Mouse (Mus musculus): ENCODE measurements around the gene Mapkapk2.

The Mapkapk2 gene

DNA sequence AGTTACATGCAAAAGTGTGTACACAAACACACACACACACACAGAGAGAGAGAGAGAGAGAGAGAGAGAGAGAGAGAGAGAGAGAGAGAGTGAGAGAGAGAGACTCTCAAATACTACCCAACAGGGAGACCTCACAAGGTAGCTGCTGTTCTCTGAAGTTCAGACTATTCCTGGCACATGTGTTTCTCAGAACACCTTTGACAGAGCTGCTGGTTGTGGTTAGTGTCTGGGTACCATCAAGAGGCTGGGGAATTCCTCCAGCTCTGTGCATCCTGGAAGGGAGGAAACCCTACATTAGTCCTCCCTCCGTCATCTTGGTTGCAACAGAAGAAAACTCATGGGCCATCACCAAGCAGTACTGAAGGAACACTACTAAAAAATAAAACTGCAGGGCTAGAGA is 16.9 kb downstream of the Mapkapk2 start:
- no peak for DNase-seq (ENCODE audit: low spot score)

DNA sequence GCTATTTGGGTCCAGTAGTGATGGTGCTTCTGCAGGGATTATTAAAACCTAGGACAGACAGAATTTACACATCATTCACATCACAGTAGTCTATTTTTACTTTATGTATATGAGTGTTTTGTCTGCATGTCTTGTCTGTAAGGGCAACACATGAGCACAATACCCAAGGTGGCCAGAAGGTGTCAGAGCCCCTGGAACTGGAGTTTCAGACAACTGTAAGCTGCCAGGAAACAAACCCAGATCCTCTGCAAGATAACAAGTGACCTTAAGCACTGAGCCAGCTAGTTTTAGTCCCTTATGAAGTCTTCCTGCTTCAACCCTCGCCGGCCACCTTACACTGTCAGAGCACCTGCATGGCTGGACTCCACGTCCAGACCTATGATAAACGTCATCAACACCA is 17.9 kb downstream of the Mapkapk2 start:
- DNase-seq (ENCODE audit: low spot score): no peak

DNA sequence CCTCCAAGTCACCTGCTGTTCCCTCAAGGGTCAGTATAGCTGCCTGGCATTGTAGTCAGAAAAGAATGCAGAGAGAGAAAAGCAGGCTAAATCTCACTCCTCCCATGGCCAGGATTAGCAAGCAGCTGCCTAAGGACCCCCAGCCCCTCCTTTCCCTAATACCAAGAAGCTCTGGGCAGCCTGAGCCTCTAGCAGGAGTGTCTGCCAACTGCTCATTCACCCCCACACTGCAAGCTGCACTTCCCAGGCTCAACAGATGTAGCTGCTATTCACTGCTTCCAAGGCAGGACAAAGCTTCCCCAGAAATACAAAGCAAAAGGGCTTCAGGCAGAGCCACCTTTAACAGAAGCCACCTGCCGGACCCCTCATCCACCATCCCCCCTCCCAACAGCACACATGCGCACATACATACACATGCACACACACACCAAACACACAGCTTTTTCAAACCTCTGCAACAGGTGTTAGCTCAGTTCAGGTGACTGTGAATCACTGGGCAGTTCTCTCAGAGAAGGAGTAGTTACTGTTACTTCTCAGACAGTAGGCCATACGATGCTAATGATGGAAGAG is 18.8 kb downstream of the Mapkapk2 start:
- DNase-seq (ENCODE audit: low spot score): no peak

DNA sequence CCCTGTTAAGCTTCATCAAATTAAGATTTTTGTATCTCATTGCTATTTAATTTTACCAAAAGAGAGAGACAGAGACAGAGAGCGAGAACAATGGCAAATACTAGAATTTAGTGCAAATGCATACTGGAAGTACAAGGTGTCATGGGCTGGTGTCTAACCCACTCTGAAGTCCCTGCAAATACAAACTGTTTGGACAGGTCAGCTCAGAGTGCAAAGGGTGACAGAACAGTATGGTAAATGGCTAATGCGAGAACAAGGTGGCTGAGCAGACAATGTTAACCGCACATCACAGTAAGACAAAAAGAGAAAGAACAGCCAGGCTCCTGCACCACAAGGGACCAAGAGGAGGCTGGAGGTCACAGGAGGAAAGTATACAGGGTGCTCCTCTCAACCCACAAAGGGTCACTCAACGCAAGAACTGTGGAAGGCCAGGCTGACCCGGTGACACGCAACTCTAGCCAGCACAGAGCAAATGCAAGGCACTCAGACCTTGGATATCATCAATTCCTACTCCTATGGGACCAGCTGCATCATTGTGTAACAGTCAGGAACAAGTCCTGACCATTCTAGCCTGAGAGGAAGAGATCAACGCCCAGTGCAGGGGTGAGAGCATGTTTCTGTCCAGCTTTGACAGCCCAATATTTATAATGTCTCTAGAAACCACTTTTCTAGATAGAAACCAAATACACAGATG is 22.4 kb downstream of the Mapkapk2 start:
- no peak for DNase-seq (ENCODE audit: low spot score)

DNA sequence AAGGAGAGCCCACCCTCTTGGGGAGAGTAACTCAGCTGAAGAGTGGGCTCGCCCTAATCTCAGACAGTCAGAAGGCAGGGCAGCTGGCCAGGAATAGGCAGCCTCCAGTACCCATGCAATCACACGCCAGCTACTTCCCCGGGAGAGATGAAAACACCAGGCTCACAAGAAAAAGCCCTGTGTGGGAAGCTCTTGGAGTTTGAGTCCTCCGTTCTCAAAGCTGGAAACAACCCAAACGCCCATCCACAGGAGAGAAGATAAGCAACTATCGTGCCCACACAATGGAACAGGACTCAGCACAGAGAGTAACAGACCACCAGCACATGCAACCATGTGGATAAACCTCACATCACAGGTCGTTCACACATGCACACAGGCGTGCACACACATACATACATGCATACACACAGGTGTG is 23.1 kb downstream of the Mapkapk2 start:
- no peak for DNase-seq (ENCODE audit: low spot score)

DNA sequence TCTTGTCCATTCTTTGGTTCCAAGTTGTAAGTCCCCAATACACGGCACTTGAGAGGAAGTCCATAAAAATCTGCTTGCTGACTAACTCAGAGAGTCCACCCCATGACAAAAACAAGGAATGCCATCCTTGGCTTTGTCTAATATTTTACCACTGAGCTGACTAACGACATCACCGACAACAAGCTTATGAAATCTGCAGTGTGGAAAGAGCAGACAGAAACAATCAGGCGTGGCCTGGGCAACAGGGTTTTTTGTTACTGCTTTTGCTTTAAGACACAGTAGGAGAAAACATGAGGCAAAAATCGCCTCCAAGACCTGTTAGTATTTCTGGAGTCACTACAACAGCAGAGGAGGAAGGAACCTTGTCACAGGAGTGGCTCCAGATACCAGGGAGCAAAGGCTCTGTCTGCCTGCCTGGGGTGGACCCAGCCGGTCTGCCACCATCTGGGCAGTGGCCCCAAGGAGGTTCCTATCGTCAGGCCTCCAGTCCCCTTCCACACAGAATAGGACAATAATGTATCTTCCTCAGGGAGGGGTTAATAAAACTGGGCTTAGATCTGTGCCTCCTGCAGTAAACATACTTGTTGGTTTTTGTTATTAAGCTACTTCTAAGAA is 25.1 kb downstream of the Mapkapk2 start:
- DNase-seq (ENCODE audit: low spot score): no peak

DNA sequence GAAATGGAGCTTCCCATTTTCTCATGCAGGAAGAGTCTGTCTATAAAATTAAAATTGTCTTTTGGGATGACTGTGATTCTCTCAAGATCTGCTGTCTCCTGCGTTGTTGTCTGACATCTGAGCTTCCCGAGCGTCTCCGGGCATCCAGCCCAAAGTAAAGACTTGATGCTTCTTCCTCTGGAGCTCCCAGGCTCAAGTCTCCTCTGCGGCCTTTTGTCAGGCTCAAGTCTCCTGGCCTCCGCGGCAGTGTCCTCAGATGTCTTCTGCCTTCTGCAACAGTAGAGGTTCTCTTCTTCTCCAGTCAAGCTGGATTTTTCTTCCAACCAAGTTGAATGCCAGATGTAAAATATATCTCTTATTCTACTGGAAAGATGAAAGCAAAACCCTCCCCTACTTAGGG is 28.6 kb downstream of the Mapkapk2 start:
- DNase-seq (ENCODE audit: low spot score): no peak

DNA sequence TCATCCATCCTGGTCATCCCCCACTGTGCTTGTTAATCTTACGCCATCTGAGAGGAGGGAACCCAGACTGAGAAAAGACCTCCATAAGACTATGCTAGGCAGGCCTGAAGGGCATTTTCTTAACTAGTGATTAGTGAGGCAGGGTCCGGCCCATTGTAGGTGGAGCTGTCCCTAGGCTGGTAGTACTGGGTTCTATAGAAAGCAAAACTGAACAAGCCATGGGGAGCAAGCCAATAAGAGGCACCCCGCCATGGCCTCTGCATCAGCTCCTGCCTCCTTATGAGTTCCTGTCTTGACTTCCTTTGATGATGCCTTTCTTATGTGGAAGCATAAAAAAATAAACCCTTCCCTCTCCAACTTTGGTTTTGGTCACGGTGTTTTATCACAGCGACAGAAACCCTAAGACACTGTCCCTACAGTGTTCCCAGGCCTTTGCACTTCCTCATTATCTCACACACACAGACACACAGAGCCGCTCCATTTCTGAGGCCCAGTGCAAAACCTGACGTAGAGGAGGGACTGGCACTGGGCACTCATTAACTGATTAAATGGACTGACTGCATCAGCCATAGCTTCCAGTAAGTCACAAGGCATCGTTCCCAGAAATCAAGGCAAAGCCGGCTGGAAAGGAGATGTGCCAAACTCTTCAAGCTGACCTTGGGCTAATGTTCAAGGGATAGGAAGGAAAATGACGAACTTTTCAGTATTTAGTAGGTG is 29.5 kb downstream of the Mapkapk2 start:
- no peak for DNase-seq (ENCODE audit: low spot score)

DNA sequence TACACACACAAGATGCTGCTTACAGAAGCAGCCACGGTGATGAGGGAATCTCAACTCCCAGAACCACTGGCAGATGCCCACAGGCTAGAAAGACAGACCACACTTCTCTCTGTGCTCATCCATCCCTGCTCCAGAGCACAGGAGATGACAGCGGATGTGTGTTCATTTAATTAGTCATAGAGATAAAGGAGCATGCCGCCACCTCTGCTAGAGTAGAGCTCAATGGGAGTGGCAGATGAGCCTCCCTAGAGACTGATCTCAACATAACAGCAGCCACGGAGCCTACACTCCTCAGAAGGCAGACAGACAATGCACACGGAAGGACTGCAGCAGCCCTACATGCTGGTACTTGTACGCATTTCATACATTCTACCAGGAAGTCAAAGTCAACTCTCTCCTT is 33.4 kb downstream of the Mapkapk2 start:
- no peak for DNase-seq (ENCODE audit: low spot score)

DNA sequence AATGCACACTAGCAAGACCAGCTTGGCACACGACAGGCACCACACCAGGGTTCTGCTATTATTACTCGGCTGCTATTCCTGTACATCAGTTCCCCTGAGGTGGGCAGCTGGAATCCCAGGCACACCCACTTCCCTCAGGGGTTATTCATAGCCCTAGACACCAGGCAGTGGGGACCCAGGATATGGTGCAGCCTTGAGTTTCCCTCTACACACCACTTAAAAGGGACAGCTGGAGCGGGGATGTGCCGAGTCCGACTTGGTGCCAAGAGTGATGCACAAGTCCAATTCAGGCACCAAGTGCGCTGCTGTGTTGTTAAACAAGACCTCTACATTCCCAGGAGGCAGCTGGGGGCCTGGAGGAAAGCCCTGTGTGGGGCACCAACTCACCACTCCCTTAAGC is 34.8 kb downstream of the Mapkapk2 start:
- no peak for DNase-seq (ENCODE audit: low spot score)

DNA sequence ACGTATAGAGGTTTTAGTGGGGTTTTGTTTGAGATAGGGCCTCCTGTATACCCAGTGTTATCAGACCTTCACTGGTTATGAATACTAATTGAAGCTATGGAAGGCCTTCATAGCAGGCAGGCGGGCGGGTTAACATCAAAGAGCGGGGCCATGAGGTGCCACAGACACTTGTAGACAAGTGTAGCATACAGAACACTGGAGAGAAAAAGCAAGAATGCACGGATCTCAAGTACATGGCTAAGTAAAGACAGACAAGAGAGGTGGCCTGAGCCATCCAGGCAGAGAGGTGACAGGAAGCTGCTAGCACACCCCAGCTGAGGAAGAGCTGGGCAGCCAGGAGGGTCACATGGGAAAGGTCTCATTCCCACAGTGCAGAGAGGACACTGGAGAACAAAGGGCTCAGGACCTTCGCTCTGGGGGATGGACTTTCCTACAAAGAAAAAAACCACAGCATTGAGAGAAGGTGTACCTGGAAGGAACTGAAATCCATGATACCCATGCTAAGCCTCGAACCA is 35.8 kb downstream of the Mapkapk2 start:
- no peak for DNase-seq (ENCODE audit: low spot score)

DNA sequence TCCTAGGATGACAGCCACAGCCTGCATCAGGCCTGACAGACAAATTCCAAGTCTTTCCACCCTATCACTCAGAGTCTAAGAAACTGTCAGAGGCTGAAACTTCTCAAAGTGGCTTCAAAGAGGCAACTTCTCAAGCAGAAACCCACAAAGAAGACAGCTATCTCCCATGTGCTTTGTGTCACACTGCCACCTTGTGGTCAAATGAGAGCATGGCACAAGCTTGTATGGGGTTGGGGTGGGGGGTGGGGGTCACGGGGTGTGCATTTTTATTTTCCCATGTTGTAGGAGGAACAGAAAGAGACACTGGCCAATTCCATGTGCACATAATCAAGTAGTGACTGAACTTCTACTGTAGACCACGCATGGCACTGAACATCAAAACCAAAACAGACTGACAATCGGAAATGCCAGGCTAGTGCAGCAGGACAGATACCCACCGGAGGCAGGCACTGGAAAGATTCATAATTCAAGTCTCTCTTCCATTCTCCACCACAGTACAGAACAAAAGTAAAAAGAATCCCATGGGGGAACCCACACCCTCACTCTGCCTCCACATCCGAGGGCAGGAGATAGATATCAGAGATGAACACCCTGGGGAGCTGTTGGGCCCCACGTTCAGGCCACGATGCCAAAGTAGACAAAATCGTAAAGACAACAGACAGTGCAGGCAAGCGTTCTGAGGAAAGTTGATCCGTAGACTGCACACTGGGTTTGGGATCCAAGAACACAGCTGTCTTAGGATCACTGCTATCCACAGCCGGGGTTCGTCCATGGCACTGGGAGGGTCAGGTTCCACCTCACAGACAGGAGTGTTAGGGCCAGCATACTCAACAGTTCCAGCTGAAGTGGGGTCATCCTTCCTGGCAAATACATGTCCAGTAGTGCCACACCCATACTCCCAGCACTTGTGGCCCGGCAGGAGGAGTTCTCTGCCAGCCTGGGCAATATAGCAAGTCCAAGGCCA is 37.1 kb downstream of the Mapkapk2 start:
- DNase-seq (ENCODE audit: low spot score): no peak

DNA sequence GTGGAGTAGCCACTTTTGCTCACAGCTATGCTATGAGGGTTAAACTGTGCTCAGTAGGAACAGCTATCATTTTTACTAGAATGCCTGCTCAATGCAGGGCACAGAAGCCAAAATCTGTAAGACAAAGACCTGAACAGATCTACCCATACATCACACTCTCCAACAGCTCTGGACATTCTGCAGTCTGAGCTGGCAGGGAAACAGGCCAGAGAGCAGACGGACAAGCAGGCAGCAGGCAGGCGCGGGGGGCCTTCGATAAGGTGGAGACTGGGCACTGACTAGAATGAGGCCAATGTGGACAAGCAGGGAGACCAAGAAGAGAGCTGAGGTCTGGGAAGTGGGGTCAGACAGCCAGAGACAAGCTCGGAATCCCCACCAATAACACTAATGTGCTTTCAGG is 37.8 kb downstream of the Mapkapk2 start:
- no peak for DNase-seq (ENCODE audit: low spot score)

DNA sequence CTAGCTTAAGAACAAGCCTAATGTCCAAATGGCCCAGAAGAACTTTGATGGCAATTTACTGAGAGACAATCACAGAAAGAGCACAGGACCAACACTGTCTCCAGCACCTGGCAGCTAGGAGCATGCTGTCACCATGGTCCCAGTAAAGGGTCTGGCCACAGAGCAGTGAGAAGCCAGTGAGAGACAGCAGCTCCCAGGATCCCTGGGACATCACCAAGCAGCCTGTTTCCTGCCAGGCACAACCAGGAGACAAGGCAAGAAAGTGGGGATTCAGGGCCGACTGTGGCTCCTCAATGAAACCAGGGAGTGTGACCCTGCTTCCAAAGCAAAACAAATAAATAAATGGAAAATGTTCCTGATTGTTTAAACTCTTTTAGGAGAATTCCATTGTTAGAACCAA is 38.2 kb downstream of the Mapkapk2 start:
- no peak for DNase-seq (ENCODE audit: low spot score)

DNA sequence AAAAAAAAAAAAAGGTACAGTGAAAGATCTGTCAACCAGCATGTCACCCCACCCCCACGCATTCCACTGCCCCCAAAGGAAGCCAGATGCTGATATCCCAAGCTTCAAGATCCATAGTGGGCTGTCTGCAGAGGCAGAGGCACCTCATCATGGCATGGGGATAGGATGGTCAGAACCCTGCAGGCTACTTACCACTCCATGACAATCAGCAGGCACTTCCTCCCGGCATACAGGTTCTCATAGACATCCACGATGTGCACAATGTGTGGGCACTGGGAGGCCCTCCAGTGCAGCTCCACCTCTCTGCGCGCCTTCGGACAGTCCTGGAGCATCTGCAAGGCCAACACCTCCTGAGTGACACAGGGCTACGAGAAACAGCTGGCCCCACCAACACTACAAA is 39.2 kb downstream of the Mapkapk2 start:
- no peak for DNase-seq (ENCODE audit: low spot score)

DNA sequence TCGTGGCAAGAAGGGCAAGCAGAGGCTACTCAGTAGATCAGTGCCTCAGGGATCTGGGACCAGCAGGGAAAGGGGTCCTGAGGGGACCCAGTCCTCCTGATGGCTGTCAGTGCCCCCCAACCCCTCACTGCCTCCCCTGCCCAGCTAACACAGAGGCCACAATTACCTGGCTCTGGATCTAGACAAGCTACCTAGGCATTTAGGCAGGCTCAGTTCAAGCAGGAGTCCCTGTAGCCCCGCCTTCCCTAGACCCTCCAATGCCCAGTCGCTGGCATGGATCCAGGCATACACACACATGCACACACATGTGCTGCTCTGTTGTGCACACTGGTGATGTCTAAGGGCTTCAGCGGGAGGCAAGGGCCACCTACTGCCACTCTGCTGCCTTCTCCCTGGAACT is 43.4 kb downstream of the Mapkapk2 start:
- DNase-seq (ENCODE audit: low spot score): no peak

DNA sequence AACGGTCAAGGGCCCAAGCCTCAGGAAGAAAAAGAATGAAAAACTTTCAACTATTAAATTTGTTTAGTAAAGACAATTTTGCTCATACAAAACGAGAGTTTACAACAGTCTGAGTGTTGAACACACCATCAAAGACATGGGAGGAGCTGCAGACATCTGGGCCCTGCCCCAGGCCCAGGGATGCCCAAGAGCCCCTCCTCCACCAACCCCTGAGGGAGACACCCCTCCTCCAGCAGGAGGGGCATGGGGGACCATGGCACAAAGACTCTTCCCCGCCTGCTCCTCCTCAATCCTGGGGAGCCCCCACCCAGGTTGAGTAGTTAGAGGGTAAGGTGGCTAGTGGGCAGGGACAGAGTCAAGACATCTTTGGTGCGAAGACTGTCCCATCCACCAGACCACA is 44.0 kb downstream of the Mapkapk2 start:
- DNase-seq (ENCODE audit: low spot score): no peak

DNA sequence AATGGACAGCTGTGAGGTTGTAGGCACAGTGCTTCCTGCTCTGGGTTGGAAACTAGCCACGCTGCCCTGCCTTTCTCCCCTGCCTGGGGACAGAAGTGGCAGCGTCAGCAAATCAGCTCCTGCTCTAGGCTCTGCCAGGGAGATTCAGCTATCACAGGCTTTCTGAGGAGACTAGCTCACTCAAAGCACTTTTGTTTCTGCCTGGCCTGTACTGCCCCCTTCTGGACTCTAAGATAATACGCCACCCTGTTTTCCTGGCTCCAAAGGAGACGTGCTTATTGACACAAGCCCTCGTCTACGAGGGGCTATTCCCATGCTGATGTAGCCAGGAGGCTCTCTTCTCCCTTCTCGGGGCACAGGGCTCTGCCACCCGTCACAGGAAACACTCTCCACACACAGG is 44.4 kb downstream of the Mapkapk2 start:
- DNase-seq (ENCODE audit: low spot score): no peak

DNA sequence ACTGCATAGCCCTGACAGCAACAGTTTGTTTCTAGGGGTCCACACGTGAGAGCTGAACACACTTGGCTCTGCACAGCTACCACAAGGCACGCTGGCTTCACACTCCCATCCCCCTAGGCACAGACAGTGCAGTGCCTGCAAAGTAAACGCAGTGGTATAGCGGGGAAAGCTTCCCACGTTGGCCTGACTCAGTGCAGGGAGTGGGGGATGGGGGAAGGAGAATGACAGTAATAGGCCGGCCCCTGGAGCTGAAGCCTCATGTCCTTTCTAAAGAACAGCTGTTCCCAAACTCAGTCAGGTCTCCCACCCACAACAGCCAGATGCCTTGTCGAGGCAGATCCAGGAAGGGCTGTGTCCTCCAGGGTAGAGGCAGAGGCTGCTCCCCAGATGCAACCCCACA is 46.6 kb downstream of the Mapkapk2 start:
- DNase-seq (ENCODE audit: low spot score): no peak

DNA sequence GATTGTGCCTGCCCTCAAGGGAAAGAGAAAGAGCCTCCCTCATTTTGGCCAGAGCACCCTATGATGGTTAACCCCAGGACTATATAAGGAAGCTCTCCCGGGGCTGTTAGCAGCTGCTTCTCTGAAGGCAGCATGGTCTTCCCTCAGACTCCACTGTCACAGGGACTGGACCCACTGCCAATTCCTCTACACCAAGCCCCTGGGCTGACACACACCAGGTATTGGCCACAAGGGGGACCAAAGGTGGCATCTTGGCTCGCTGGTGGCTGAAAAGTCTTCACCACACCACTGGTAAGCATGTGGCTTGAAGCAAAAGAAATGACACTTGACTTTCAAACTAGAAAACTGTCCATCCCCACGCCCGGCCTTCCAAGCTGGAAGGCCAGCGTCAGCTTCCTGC is 47.0 kb downstream of the Mapkapk2 start:
- DNase-seq (ENCODE audit: low spot score): no peak

DNA sequence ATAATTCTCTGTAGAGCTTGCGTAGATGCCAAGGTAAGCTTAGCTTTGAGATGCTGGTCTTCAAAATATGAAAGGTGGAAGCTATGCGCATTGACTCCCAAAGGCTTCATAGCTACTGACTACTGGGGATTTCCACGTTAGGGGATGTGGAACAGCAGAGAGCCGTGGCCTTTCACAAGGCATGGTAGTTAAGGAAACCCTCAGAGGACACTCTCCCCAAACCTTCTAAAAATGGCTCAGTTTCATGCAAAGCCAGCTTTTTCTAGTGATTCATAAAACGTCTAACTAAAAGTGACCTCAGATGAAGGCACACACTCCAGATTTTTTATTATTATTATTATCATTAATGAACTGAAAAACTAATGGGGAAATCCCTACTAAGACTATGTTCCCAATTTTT is 47.6 kb downstream of the Mapkapk2 start:
- no peak for DNase-seq (ENCODE audit: low spot score)

DNA sequence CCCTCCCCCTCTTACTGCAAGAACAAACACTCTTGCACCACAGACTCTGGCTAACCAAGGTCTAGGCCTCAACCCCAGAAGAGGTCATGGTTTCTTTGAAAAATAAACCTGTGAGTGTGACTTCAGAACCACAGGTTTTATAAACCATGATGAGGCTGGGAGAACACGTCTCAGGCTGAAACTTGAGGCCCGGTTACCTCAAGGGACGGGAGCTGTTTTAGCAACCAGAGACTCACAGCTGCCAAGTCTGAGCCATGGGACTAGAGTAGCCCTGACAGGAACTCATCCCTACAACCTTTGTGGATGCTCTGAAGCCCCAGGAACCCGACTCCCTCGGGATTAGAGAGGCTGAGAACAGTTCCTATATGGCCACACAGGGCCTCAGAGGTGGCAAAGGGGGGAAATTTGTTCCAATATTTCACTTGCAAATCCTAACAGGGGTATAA is 48.2 kb downstream of the Mapkapk2 start:
- no peak for DNase-seq (ENCODE audit: low spot score)
